Mouse (Mus musculus) neural tube, embryonic 12.5 days (tissue): ENCODE data around the gene Elobl. TPM values are rescaled to one million over a fixed set of nuclear protein-coding genes. Genes with fewer than 3 reads are reported as not detected.

Source experiments
- ATAC-seq: fragments of 200-750 bp; cut with Nextera tagmentation; 2 replicates; pipeline ENCODE4 v1.8.0; 2017; ENCODE audit warnings: low read depth, mild to moderate bottlenecking, moderate TSS enrichment, moderate library complexity; ENCODE audit not compliant: low FRiP score
- H3K27ac ChIP-seq: fragments of 300-500 bp; sonication (generic); 2 replicates; pipeline ENCODE4 v1.5.1; 2016
- H3K27me3 ChIP-seq: fragments of 300-500 bp; sonication (generic); replicated peaks from 2 replicates; pipeline ENCODE4 v1.6.1; 2016; ENCODE audit warnings: mild to moderate bottlenecking
- H3K36me3 ChIP-seq: fragments of 300-500 bp; sonication (generic); 2 replicates; pipeline ENCODE4 v1.6.1; 2016; ENCODE audit warnings: mild to moderate bottlenecking
- H3K4me1 ChIP-seq: fragments of 300-500 bp; sonication (generic); 2 replicates; pipeline ENCODE4 v1.6.1; 2016
- H3K4me2 ChIP-seq: fragments of 300-500 bp; sonication (generic); replicated peaks from 2 replicates; pipeline ENCODE4 v1.6.1; 2016; ENCODE audit warnings: mild to moderate bottlenecking
- H3K4me3 ChIP-seq: fragments of 300-500 bp; sonication (generic); 2 replicates; pipeline ENCODE4 v1.5.1; 2016
- H3K9ac ChIP-seq: fragments of 300-500 bp; sonication (generic); 2 replicates; pipeline ENCODE4 v1.6.1; 2016; ENCODE audit warnings: mild to moderate bottlenecking
- H3K9me3 ChIP-seq: fragments of 300-500 bp; sonication (generic); 2 replicates; pipeline ENCODE4 v1.6.1; 2016; ENCODE audit warnings: mild to moderate bottlenecking
- WGBS: fragments of 180-500 bp; shearing (Covaris S2); methylation state at CpG from one replicate; pipeline ENCODE4 v1.1.7; 2016; 5-methylcytosine and 5-hydroxymethylcytosine counted together
- polyA plus RNA-seq: library from polyadenylated mRNA; unstranded; fragments of >200 nt; fragmentation: Nextera tagmentation; extraction: Ambion mirVana; gene quantifications from 2 replicates; pipeline ENCODE4 v1.2.1, GENCODE M21; 2016

Gene Elobl
- polyA plus RNA-seq, 1 experiment from 2014 or later, result not detected

GRCm38 (mm10) chr11:88950640-88951250 lies 16.0 kb downstream of the Elobl start:
- Histone ChIP-seq H3K4me2 (no peak overlapping the region), H3K9me3 (no peaks in the 10 kb centered on the region), H3K36me3 (peaks cover 7% of the 10 kb centered on the region; the same call in 1 of the 2 replicates), H3K4me3 (no peak overlapping the region), H3K27me3 (no peaks in the 10 kb centered on the region), H3K9ac (no peak overlapping the region), H3K27ac (no peak overlapping the region), H3K4me1 (no peaks in the 10 kb centered on the region)
- ATAC-seq, result no peak
- WGBS, result 92% methylated on average over 13 of the region's 13 CpGs

GRCm38 (mm10) chr11:88949802-88950639 lies 16.7 kb downstream of the Elobl start:
- ATAC-seq, result no peak
- H3K36me3 ChIP-seq, result peaks cover 12% of the 10 kb centered on the region; the same call in 1 of the 2 replicates
- H3K9me3 ChIP-seq, result no peaks in the 10 kb centered on the region
- no peaks in the 10 kb centered on the region for H3K27me3 ChIP-seq
- no peak overlapping the region for H3K4me2 ChIP-seq
- no peak overlapping the region for H3K9ac ChIP-seq
- 93% methylated on average over 8 of the region's 8 CpGs for WGBS
- no peaks in the 10 kb centered on the region for H3K4me1 ChIP-seq
- no peak overlapping the region for H3K27ac ChIP-seq
- no peak overlapping the region for H3K4me3 ChIP-seq

- H3K4me3 ChIP-seq, result no peak overlapping the region
- H3K9me3 ChIP-seq, result no peaks in the 10 kb centered on the region
- H3K36me3 ChIP-seq, result peaks cover 20% of the 10 kb centered on the region; the same call in 1 of the 2 replicates
- H3K4me2 ChIP-seq, result no peak overlapping the region
- WGBS, result 83% methylated on average over 8 of the region's 8 CpGs
- no peaks in the 10 kb centered on the region for H3K27me3 ChIP-seq
- no peak overlapping the region for H3K27ac ChIP-seq
- H3K9ac ChIP-seq, result no peak overlapping the region
- no peaks in the 10 kb centered on the region for H3K4me1 ChIP-seq
- no peak for ATAC-seq
Observed at GRCm38 (mm10) chr11:88948896-88949295, 17.8 kb downstream of the Elobl start.

GRCm38 (mm10) chr11:88945971-88946585 lies 20.7 kb downstream of the Elobl start:
- Histone ChIP-seq H3K9me3 (no peaks in the 10 kb centered on the region), H3K9ac (no peak overlapping the region), H3K27ac (no peak overlapping the region), H3K27me3 (no peaks in the 10 kb centered on the region), H3K4me3 (no peak overlapping the region), H3K36me3 (peaks cover 20% of the 10 kb centered on the region; the same call in 1 of the 2 replicates), H3K4me1 (no peaks in the 10 kb centered on the region), H3K4me2 (no peak overlapping the region)
- WGBS, result 87% methylated on average over 8 of the region's 8 CpGs
- no peak for ATAC-seq

- no peak for ATAC-seq
- Histone ChIP-seq H3K4me2 (no peak overlapping the region), H3K9ac (no peak overlapping the region), H3K4me1 (no peaks in the 10 kb centered on the region), H3K27me3 (no peaks in the 10 kb centered on the region), H3K4me3 (no peak overlapping the region), H3K36me3 (peaks cover 23% of the 10 kb centered on the region), H3K27ac (no peak overlapping the region), H3K9me3 (no peaks in the 10 kb centered on the region)
- WGBS, result 78% methylated on average over 12 of the region's 12 CpGs
Observed at GRCm38 (mm10) chr11:88941489-88941888, 25.2 kb downstream of the Elobl start.

- no peak overlapping the region for H3K4me2 ChIP-seq
- no peak overlapping the region for H3K9ac ChIP-seq
- ATAC-seq, result no peak
- WGBS, result 96% methylated on average over 4 of the region's 4 CpGs
- H3K4me1 ChIP-seq, result no peaks in the 10 kb centered on the region
- no peaks in the 10 kb centered on the region for H3K9me3 ChIP-seq
- H3K36me3 ChIP-seq, result peaks cover 23% of the 10 kb centered on the region
- H3K4me3 ChIP-seq, result no peak overlapping the region
- no peak overlapping the region for H3K27ac ChIP-seq
- H3K27me3 ChIP-seq, result no peaks in the 10 kb centered on the region
Observed at GRCm38 (mm10) chr11:88939634-88940033, 27.1 kb downstream of the Elobl start.

GRCm38 (mm10) chr11:88938770-88939169 lies 28.0 kb downstream of the Elobl start:
- no peak overlapping the region for H3K4me3 ChIP-seq
- WGBS, result 98% methylated on average over 2 of the region's 2 CpGs
- no peaks in the 10 kb centered on the region for H3K4me1 ChIP-seq
- no peaks in the 10 kb centered on the region for H3K9me3 ChIP-seq
- H3K9ac ChIP-seq, result no peak overlapping the region
- peaks cover 16% of the 10 kb centered on the region for H3K36me3 ChIP-seq
- H3K4me2 ChIP-seq, result no peak overlapping the region
- no peak for ATAC-seq
- H3K27ac ChIP-seq, result no peak overlapping the region
- no peaks in the 10 kb centered on the region for H3K27me3 ChIP-seq

GRCm38 (mm10) chr11:88937886-88938285 lies 28.8 kb downstream of the Elobl start:
- H3K4me1 ChIP-seq, result no peaks in the 10 kb centered on the region
- H3K27ac ChIP-seq, result no peak overlapping the region
- H3K9me3 ChIP-seq, result no peaks in the 10 kb centered on the region
- no peak for ATAC-seq
- no peak overlapping the region for H3K9ac ChIP-seq
- no peak overlapping the region for H3K4me3 ChIP-seq
- WGBS, result 99% methylated on average over 2 of the region's 2 CpGs
- no peaks in the 10 kb centered on the region for H3K27me3 ChIP-seq
- H3K36me3 ChIP-seq, result peaks cover 16% of the 10 kb centered on the region
- H3K4me2 ChIP-seq, result no peak overlapping the region

GRCm38 (mm10) chr11:88934089-88935000 lies 32.4 kb downstream of the Elobl start:
- Histone ChIP-seq H3K4me1 (no peaks in the 10 kb centered on the region), H3K27me3 (no peaks in the 10 kb centered on the region), H3K36me3 (peaks cover 23% of the 10 kb centered on the region), H3K9me3 (no peaks in the 10 kb centered on the region), H3K27ac (no peak overlapping the region), H3K4me2 (no peak overlapping the region), H3K4me3 (no peak overlapping the region), H3K9ac (no peak overlapping the region)
- no peak for ATAC-seq
- 93% methylated on average over 19 of the region's 19 CpGs for WGBS

GRCm38 (mm10) chr11:88933030-88933429 lies 33.7 kb downstream of the Elobl start:
- Histone ChIP-seq H3K9me3 (no peaks in the 10 kb centered on the region), H3K36me3 (peaks cover 29% of the 10 kb centered on the region)
- 95% methylated on average over 9 of the region's 9 CpGs for WGBS

GRCm38 (mm10) chr11:88931692-88932530 lies 34.8 kb downstream of the Elobl start:
- no peak overlapping the region for H3K4me2 ChIP-seq
- peaks cover 35% of the 10 kb centered on the region for H3K36me3 ChIP-seq
- H3K9ac ChIP-seq, result no peak overlapping the region
- ATAC-seq, result no peak
- H3K4me3 ChIP-seq, result no peak overlapping the region
- no peaks in the 10 kb centered on the region for H3K27me3 ChIP-seq
- H3K4me1 ChIP-seq, result no peaks in the 10 kb centered on the region
- no peak overlapping the region for H3K27ac ChIP-seq
- 78% methylated on average over 14 of the region's 14 CpGs for WGBS
- H3K9me3 ChIP-seq, result no peaks in the 10 kb centered on the region

More at GRCm38 (mm10) chr11:88933030-88933429, 33.7 kb downstream of the Elobl start:
- Histone ChIP-seq H3K27ac (no peak overlapping the region), H3K9ac (no peak overlapping the region), H3K4me2 (no peak overlapping the region), H3K4me1 (no peaks in the 10 kb centered on the region), H3K27me3 (no peaks in the 10 kb centered on the region), H3K4me3 (no peak overlapping the region)
- ATAC-seq, result no peak
